Mouse (Mus musculus) CD4-positive, CD25-positive, alpha-beta regulatory T cell (primary cell): Measurements from ENCODE around the gene Bex4. TPM values are rescaled to one million over a fixed set of nuclear protein-coding genes. Genes with fewer than 3 reads are reported as not detected.

ENCODE experiments used
- polyA plus RNA-seq: library from polyadenylated mRNA; unstranded; fragments of 100-300 nt; shearing (Covaris generic); gene quantifications from one replicate; pipeline ENCODE4 v1.2.1, GENCODE M21; 2017

Bex4 gene
- not detected for polyA plus RNA-seq

GRCm38 (mm10) chrX:136138827-136139639 lies at the start of gene Bex4:
Bex4 (plus strand) TSS chrX:136138996.

DNA sequence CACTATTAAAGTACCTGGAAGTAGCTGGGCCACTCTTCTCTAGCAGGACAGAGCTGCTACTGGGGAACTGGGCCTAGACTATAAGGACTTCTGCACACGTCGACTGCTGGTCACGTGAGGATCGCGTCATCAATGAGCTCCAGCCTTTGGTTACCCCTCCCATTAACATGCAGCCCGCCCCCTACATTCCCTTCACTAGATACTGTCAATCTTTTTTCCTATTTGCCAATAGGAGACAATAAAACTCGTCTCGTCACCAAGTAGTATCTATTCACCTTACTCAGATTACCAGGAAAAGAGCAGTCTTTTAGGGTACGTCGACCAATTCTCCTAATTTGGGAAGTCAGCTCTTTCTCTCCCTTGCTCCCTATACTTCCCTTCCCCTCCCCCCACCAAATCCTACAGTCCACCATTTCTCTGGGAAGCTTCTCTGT lies 33.3 kb downstream of the Bex4 start, which contains the start of gene Tceal8:
TSS of gene Tceal8 (minus strand) at position 225 of the 434 bp plus-strand sequence.

Other genes with a start within 250 kb of the Bex4 start
- 8.0 TPM for gene Arxes2, start 145.2 kb upstream of the Bex4 start, polyA plus RNA-seq
- gene Arxes1, start 105.6 kb upstream of the Bex4 start, polyA plus RNA-seq, result not detected
- 0.96 TPM for gene Bex2, start 70.8 kb upstream of the Bex4 start, polyA plus RNA-seq
- gene Nxf3, start 53.7 kb upstream of the Bex4 start, polyA plus RNA-seq, result not detected
- 1.6 TPM for gene Tceal8, start 33.3 kb downstream of the Bex4 start, polyA plus RNA-seq
- gene Tceal5, start 64.9 kb downstream of the Bex4 start, polyA plus RNA-seq, result not detected
- gene Tceal7, start 75.8 kb downstream of the Bex4 start, polyA plus RNA-seq, result not detected
- gene Bex1, start 76.5 kb downstream of the Bex4 start, polyA plus RNA-seq, result not detected
- 46.1 TPM for gene Tceal9, start 106.1 kb downstream of the Bex4 start, polyA plus RNA-seq
- gene Bex3, start 131.3 kb downstream of the Bex4 start, polyA plus RNA-seq, result 85.3 TPM